Mouse (Mus musculus): ENCODE results near the gene Dlgap1.

DNA sequence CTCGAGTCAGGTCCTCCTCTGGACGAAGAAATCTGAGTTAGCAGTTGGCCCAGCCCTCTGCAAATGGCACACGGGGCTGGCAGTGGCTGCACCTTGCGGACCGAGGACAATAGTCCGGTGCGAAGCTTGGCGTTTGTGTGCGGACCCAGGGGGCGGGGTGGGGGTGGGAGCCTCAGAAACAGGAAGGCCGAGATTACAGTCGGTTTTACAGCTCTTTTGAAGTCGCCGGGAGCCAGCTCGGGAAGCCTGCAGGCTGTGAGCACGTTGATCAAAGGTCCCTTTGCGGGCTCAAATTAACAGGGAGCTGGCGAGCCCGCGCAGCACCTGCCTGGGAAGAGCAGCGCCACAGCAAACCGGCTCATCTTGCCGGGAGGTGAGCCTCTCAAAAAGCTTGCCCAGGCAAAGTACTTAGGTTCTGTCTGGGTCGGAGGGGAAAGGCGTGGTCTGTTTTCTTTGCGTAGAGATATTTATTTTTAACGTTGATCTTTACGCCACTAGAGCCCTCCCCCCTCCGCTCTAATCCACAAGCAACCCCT, 865.6 kb downstream of the Dlgap1 start:
- TF ChIP-seq CTCF (IDR thresholded peaks at IDR 0.05): no peak
- 0 out of 2 replicates have a peak, but pooled peaks have one; percentile 18 for TF ChIP-seq POLR2A (IDR thresholded peaks at IDR 0.05; ENCODE audit: insufficient read depth, low read depth, low read length)
- TF ChIP-seq EP300 (IDR thresholded peaks at IDR 0.05; ENCODE audit: insufficient read depth, low read depth, low read length): no peak

All from heart, adult 2 months (tissue).